Mouse (Mus musculus) testis, adult 2 months (tissue): ENCODE results near the gene Olfr453.

ENCODE experiments used
- CTCF ChIP-seq: fragments of 200-500 bp; IDR thresholded peaks from 2 replicates; pipeline ENCODE4 v1.5.1; 2012; ENCODE audit warnings: low read depth, mild to moderate bottlenecking, inconsistent platforms, low read length, moderate library complexity; ENCODE audit not compliant: control insufficient read depth, insufficient read depth, insufficient replicate concordance
- POLR2A ChIP-seq: fragments of 200-500 bp; IDR thresholded peaks from 2 replicates; pipeline ENCODE4 v1.6.1; 2012; ENCODE audit warnings: low read depth, mild to moderate bottlenecking, inconsistent platforms, low read length, moderate library complexity; ENCODE audit not compliant: control insufficient read depth

- TF ChIP-seq CTCF (no peak), POLR2A (no peak)
These were observed 8.7 kb downstream of the Olfr453 start for GRCm38 (mm10) chr6:42747846-42748245.
